Mouse (Mus musculus): ENCODE results near the gene Ambra1.

DNA sequence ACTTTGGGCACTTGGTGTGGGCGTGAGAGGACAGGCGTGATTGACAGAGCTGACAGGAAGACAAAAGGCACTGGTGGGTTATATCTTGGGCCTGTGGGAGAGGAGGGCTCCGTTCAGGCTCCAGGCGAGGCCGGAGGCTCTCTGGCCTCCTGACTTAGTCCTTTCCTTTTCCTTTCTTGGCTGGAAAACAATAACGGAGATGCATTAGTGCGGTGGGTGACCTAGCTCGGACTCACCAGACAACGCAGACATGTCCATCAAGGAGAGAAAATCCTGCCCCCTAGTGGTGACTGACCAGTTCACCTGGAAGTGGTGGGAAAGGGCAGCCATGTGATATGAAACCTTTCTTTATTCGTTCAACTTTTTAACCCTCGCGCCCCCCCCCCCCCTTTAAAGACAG lies 200.0 kb downstream of the Ambra1 start:
- no peak for TF ChIP-seq CEBPB (IDR thresholded peaks at IDR 0.05; ENCODE audit: insufficient read depth, poor library complexity, severe bottlenecking)
- no peak for TF ChIP-seq MAX (IDR thresholded peaks at IDR 0.05; ENCODE audit: low read depth)
- TF ChIP-seq POLR2A (IDR thresholded peaks at IDR 0.05; ENCODE audit: insufficient read length, low read depth), result no peak
- TF ChIP-seq E2F4 (IDR thresholded peaks at IDR 0.05; ENCODE audit: insufficient read depth), result no peak
- no peak for TF ChIP-seq TCF12 (IDR thresholded peaks at IDR 0.05; ENCODE audit: insufficient read depth, poor library complexity, severe bottlenecking)
- TF ChIP-seq USF1 (IDR thresholded peaks at IDR 0.05; ENCODE audit: low read depth), result no peak
- TF ChIP-seq MYOD1 (IDR thresholded peaks at IDR 0.05; ENCODE audit: control insufficient read depth in 1 of 3, insufficient read length in 2 of 3, low read depth in 2 of 3), result no peak
- no peak for TF ChIP-seq MYOG (IDR thresholded peaks at IDR 0.05; ENCODE audit: control insufficient read depth in 1 of 3, insufficient read depth in 1 of 3, insufficient read length in 2 of 3, low read depth in 2 of 3)

Data from myocyte (in vitro differentiated cells).